Comparison of ENCODE assay signal across 17 mouse cellular contexts in genomic region chr7:107339013-107339412, GRCm38 (mm10). TPM values are rescaled to one million over a fixed set of nuclear protein-coding genes. Genes with fewer than 3 reads are reported as not detected.
"Had no signal": no experiment of that assay in that cellular context is flagged by ENCODE, and none has a peak within 500 bp of the region (broad histone marks: within the 10 kb centered on the region; RNA-seq: fewer than 3 reads in every experiment).

No protein-coding gene starts in this region.

- ATAC-seq: liver, postnatal 0 days; lung, postnatal 0 days; midbrain, embryonic 13.5 days; midbrain, embryonic 16.5 days had no signal

- DNase-seq: liver, postnatal 0 days; lung, adult 2 months; lung, postnatal 14 days; lung, postnatal 36 days; retina, postnatal 1 day; right cerebral cortex, adult 18-20 months; right cerebral cortex, postnatal 25 days; right cerebral cortex, postnatal 4 days; spleen, adult 18-20 months; thymus, adult 18-20 months; thymus, postnatal 14 days; thymus, postnatal 36 days had no signal

RNA-seq across cellular contexts. Expression of gene Syt9, which starts 31.5 kb away (rescaled TPM):
- polyA plus RNA-seq: macrophage, myocyte had no signal
